Mouse (Mus musculus) mammary gland, adult 2 months (tissue): ENCODE results near the gene Olfr1166. TPM values are rescaled to one million over a fixed set of nuclear protein-coding genes. Genes with fewer than 3 reads are reported as not detected.

ENCODE experiments used
- polyA plus RNA-seq: library from polyadenylated mRNA; depleted of rRNA; stranded (reverse); fragments of >200 nt; gene quantifications from 2 replicates; pipeline ENCODE4 v1.2.3, GENCODE M21; 2012; ENCODE audit warnings: low replicate concordance; rRNA removed

The Olfr1166 gene
- not detected in 2 replicates for polyA plus RNA-seq

DNA sequence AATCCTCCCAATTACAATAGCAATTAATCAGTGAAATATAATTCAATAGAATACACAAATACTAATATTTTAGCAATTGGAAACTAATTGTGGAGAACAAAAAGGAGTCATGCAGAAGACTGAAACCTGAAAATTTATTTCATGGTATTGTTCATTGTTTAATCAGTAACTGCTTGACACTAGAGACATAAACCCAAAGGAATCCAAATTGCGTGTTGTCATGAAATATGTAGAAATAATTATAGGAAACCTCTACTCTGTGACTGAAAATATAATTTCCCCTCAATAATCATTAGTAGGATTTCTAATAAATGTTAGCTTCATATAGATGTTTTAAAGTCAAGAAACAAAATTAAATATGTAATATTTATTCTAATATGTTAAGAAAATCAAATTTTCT is at the start of gene Olfr1166:
Gene Olfr1166, minus strand, starts transcription at position 101 of the 400 bp plus-strand sequence.

DNA sequence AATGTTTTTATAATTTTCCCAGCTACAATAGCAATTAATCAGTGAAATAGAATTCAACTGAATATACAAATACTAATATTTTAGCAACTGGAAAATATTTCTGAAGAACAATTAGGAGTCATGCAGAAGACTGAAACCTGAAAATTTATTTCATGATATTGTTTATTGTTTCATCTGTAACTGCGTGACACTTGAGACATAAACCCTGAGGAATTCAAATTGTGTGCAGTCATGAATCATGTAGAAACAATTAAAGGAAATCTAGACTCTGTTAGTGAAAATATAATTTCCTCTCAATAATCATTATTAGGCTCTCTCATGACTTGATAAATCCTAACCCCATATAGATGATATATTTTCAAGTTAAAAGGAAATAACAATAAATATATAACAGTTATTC is 27.0 kb upstream of the Olfr1166 start, which contains the start of gene Olfr1167:
Gene Olfr1167, minus strand, starts transcription at position 101 of the 400 bp plus-strand sequence.

DNA sequence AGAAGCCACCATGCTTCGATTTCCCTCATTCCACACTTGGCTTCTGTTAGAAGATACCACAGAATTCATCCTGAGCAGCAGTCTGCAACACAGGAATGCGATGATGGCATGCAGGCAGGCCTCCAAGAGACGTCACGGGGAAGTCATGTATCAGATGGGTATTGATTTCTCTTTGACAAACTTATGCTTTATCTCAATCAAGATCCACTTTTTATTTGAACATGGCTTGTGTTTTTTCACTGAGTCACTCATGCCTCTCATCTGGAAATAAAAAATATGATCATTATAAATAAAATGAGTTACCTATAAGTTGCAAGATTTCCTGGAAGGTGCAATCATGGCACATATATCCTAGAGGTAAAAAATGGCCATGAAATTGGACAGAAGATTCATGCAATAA is 34.2 kb downstream of the Olfr1166 start, which contains the start of gene Olfr1164:
Gene Olfr1164, minus strand, starts transcription at position 101 of the 400 bp plus-strand sequence.

Other genes with a start within 250 kb of the Olfr1166 start
- gene Olfr1153, start 233.3 kb downstream of the Olfr1166 start, polyA plus RNA-seq, result not detected in 2 replicates
- not detected in 2 replicates for gene Olfr1154, start 223.1 kb downstream of the Olfr1166 start, polyA plus RNA-seq
- not detected in 2 replicates for gene Olfr1155, start 183.1 kb downstream of the Olfr1166 start, polyA plus RNA-seq
- gene Olfr1156, start 175.2 kb downstream of the Olfr1166 start, polyA plus RNA-seq, result not detected in 2 replicates
- not detected in 2 replicates for gene Olfr1157, start 160.0 kb downstream of the Olfr1166 start, polyA plus RNA-seq
- gene Olfr74, start 153.6 kb downstream of the Olfr1166 start, polyA plus RNA-seq, result not detected in 2 replicates
- gene Olfr1158, start 138.2 kb downstream of the Olfr1166 start, polyA plus RNA-seq, result not detected in 2 replicates
- not detected in 2 replicates for gene Olfr1160, start 120.0 kb downstream of the Olfr1166 start, polyA plus RNA-seq
- not detected in 2 replicates for gene Olfr1161, start 105.5 kb downstream of the Olfr1166 start, polyA plus RNA-seq
- not detected in 2 replicates for gene Olfr73, start 90.6 kb downstream of the Olfr1166 start, polyA plus RNA-seq
- gene Olfr1162, start 77.1 kb downstream of the Olfr1166 start, polyA plus RNA-seq, result not detected in 2 replicates
- gene Olfr1163, start 56.4 kb downstream of the Olfr1166 start, polyA plus RNA-seq, result not detected in 2 replicates
- not detected in 2 replicates for gene Olfr1164, start 34.3 kb downstream of the Olfr1166 start, polyA plus RNA-seq
- not detected in 2 replicates for gene Olfr1167, start 26.9 kb upstream of the Olfr1166 start, polyA plus RNA-seq
- gene Olfr1168, start 53.6 kb upstream of the Olfr1166 start, polyA plus RNA-seq, result not detected in 2 replicates
- not detected in 2 replicates for gene Olfr1170, start 100.1 kb upstream of the Olfr1166 start, polyA plus RNA-seq
- not detected in 2 replicates for gene Olfr1173, start 151.6 kb upstream of the Olfr1166 start, polyA plus RNA-seq
- gene Olfr1174-ps, start 186.9 kb upstream of the Olfr1166 start, polyA plus RNA-seq, result not detected in 2 replicates
- not detected in 2 replicates for gene Olfr1175-ps, start 198.9 kb upstream of the Olfr1166 start, polyA plus RNA-seq
- gene Olfr1176, start 208.4 kb upstream of the Olfr1166 start, polyA plus RNA-seq, result not detected in 2 replicates
- gene Olfr1177-ps, start 218.2 kb upstream of the Olfr1166 start, polyA plus RNA-seq, result not detected in 2 replicates